Mouse (Mus musculus) kidney, adult 2 months (tissue): ENCODE results near the gene Klk1b8. TPM values are rescaled to one million over a fixed set of nuclear protein-coding genes. Genes with fewer than 3 reads are reported as not detected.

Source experiments
- polyA plus RNA-seq: library from polyadenylated mRNA; depleted of rRNA; stranded (reverse); fragments of >200 nt; gene quantifications from 2 replicates; pipeline ENCODE4 v1.2.3, GENCODE M21; 2012; rRNA removed

Klk1b8 gene
- polyA plus RNA-seq, 1 experiment: 1.1 TPM

Other genes starting within 250 kb of the Klk1b8 start
- gene Klk13, start 238.1 kb upstream of the Klk1b8 start, polyA plus RNA-seq: 0.04 TPM in 1 of 2 replicates, not detected in the other
- gene Klk12, start 181.8 kb upstream of the Klk1b8 start, polyA plus RNA-seq: not detected in 2 replicates
- 0.18 TPM in 1 of 2 replicates, not detected in the other for gene Klk11, start 176.1 kb upstream of the Klk1b8 start, polyA plus RNA-seq
- 0.41 and 0.52 TPM in 2 replicates for gene Klk10, start 169.6 kb upstream of the Klk1b8 start, polyA plus RNA-seq
- gene Klk9, start 158.8 kb upstream of the Klk1b8 start, polyA plus RNA-seq: not detected in 2 replicates
- 4.2 and 5.9 TPM in 2 replicates for gene Klk8, start 153.1 kb upstream of the Klk1b8 start, polyA plus RNA-seq
- not detected in 2 replicates for gene Klk7, start 139.4 kb upstream of the Klk1b8 start, polyA plus RNA-seq
- not detected in 2 replicates for gene Klk6, start 126.2 kb upstream of the Klk1b8 start, polyA plus RNA-seq
- not detected in 2 replicates for gene Klk5, start 108.7 kb upstream of the Klk1b8 start, polyA plus RNA-seq
- not detected in 2 replicates for gene Klk4, start 69.5 kb upstream of the Klk1b8 start, polyA plus RNA-seq
- 0.09 and 0.19 TPM in 2 replicates for gene Klk15, start 16.9 kb upstream of the Klk1b8 start, polyA plus RNA-seq
- gene Klk1b1, start 16.1 kb downstream of the Klk1b8 start, polyA plus RNA-seq: 0.11 and 0.52 TPM in 2 replicates
- 1.6 and 1.7 TPM in 2 replicates for gene Klk1b9, start 25.4 kb downstream of the Klk1b8 start, polyA plus RNA-seq
- 0.52 and 0.99 TPM in 2 replicates for gene Klk1b11, start 45.2 kb downstream of the Klk1b8 start, polyA plus RNA-seq
- not detected in 2 replicates for gene Klk1b26, start 61.5 kb downstream of the Klk1b8 start, polyA plus RNA-seq
- 1.6 and 3.2 TPM in 2 replicates for gene Klk1b27, start 101.6 kb downstream of the Klk1b8 start, polyA plus RNA-seq
- 0.20 and 0.43 TPM in 2 replicates for gene Klk1b21, start 151.7 kb downstream of the Klk1b8 start, polyA plus RNA-seq
- 1.1 and 2.4 TPM in 2 replicates for gene Klk1b22, start 162.0 kb downstream of the Klk1b8 start, polyA plus RNA-seq
- 0.59 and 0.60 TPM in 2 replicates for gene Klk1b16, start 186.1 kb downstream of the Klk1b8 start, polyA plus RNA-seq
- 2.0 and 2.1 TPM in 2 replicates for gene Klk1b24, start 237.6 kb downstream of the Klk1b8 start, polyA plus RNA-seq
- 2.6 and 3.3 TPM in 2 replicates for gene Klk1b3, start 247.5 kb downstream of the Klk1b8 start, polyA plus RNA-seq